ENCODE assay signal across 10 mouse cellular contexts in the genomic region with DNA sequence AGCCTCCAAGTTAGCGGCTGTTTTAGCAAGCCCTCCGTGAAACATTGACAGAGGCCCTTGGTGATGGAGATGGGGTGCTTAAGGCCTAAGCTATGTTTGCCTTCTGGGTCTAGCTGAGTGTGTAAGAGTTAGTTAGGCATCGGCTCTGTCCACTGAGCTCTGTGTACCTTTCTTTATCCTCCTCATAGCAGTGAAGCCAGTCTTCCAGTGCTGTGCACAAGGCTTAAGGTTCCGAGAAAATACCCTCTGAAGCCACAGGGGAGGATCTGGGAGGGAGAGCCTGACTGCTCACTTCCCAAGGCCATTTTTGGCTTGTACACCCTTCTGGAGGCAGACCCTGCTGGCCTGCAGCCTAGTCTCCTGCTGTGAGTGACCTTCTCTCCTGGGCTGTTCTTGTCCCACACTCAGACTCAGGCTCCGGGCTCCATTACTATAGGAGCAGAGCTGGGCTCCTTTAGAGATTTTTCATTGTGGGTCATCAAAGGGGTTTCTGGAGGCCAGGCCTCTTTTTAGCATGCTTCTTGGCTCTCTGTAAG. TPM values are rescaled to one million over a fixed set of nuclear protein-coding genes. Genes with fewer than 3 reads are reported as not detected.
DNase-seq lines count a peak whose midpoint lies in the region; ATAC-seq lines count a peak whose summit lies in the region.
"Had no signal": no experiment of that assay in that cellular context is flagged by ENCODE, and none has a peak within 500 bp of the region (broad histone marks: within the 10 kb centered on the region; RNA-seq: fewer than 3 reads in every experiment).

No protein-coding gene starts in this region.

- peaks cover 31% of the 10 kb centered on the region for H3K4me1 ChIP-seq in forebrain, embryonic 12.5 days

- DNase-seq in gastrocnemius, postnatal 14 days: peak; percentile 26
- no peak for DNase-seq in gastrocnemius, adult 8-10 months (ENCODE audit: low spot score in 2 of 2)
- DNase-seq in adipocyte (ENCODE audit: low spot score): peak; percentile 62
- peak; percentile 33 to 61 for DNase-seq in kidney, postnatal 36 days
- DNase-seq in embryo, embryonic 11 days: no peak
- DNase-seq in layer of hippocampus, adult 9-11 months: no peak
- DNase-seq: lung, adult 18-20 months had no signal

- ATAC-seq in forebrain, embryonic 12.5 days (ENCODE audit: low FRiP score): no peak
- ATAC-seq in CD4-positive, CD25-positive, alpha-beta regulatory T cell, adult 4 months: no peak

- no peaks in the 10 kb centered on the region for H3K27me3 ChIP-seq in forebrain, embryonic 12.5 days

- H3K4me2 ChIP-seq in forebrain, embryonic 12.5 days: no peak overlapping the region

- H3K27ac ChIP-seq in forebrain, embryonic 12.5 days: peak overlapping the region; percentile 43; the same call in 1 of the 2 replicates

- intact Hi-C loops in gastrocnemius, postnatal 14 days (cut with DNase I; ENCODE audit: low total_unique reads): no loop called here

- H3K9me3 ChIP-seq in forebrain, embryonic 12.5 days: no peaks in the 10 kb centered on the region

- peaks cover 9% of the 10 kb centered on the region for H3K36me3 ChIP-seq in forebrain, embryonic 12.5 days (replicated peaks)

- WGBS in forebrain, embryonic 12.5 days: 79% methylated on average over 5 of the region's 5 CpGs

- H3K9ac ChIP-seq in forebrain, embryonic 12.5 days: no peak overlapping the region

- H3K4me3 ChIP-seq in forebrain, embryonic 12.5 days (replicated peaks): no peak overlapping the region

RNA-seq across cellular contexts. Expression of gene Slc5a3, which starts 56.7 kb away (rescaled TPM):
- total RNA-seq in gastrocnemius, postnatal 14 days (2021): 1 to 10 TPM; 3.3 TPM
- total RNA-seq in gastrocnemius, adult 8-10 months (2022): 1 to 10 TPM; 1.2 to 3.2 (median 2.4) TPM
- polyA plus RNA-seq in forebrain, embryonic 12.5 days (2016; fragmentation: Nextera tagmentation; extraction: Ambion mirVana): 14.0 TPM in 2 replicates
- polyA plus RNA-seq in CD4-positive, CD25-positive, alpha-beta regulatory T cell, adult 4 months (2017; shearing (Covaris generic)): 10 to 100 TPM in 1 of 2 experiments, 1 to 10 TPM in 1; 7.0 to 11.2 TPM

RNA-seq across cellular contexts. Expression of gene Gm49711, which starts 56.7 kb away (rescaled TPM):
- total RNA-seq in gastrocnemius, postnatal 14 days (2021): not detected
- total RNA-seq in gastrocnemius, adult 8-10 months (2022): not detected
- 0.29 TPM in 1 of 2 replicates, not detected in the other for polyA plus RNA-seq in forebrain, embryonic 12.5 days (2016; fragmentation: Nextera tagmentation; extraction: Ambion mirVana)
- not detected for polyA plus RNA-seq in CD4-positive, CD25-positive, alpha-beta regulatory T cell, adult 4 months (2017; shearing (Covaris generic))
- total RNA-seq: hematopoietic stem cell, adult 5-6 weeks had no signal

RNA-seq across cellular contexts. Expression of gene Mrps6, which starts 56.7 kb away (rescaled TPM):
- total RNA-seq in gastrocnemius, postnatal 14 days (2021): 10 to 100 TPM; 16.9 to 18.7 TPM
- 10 to 100 TPM; 19.5 to 26.4 (median 25.1) TPM for total RNA-seq in gastrocnemius, adult 8-10 months (2022)
- 124 and 133 TPM in 2 replicates for polyA plus RNA-seq in forebrain, embryonic 12.5 days (2016; fragmentation: Nextera tagmentation; extraction: Ambion mirVana)
- 10 to 100 TPM; 47.8 to 49.1 TPM for polyA plus RNA-seq in CD4-positive, CD25-positive, alpha-beta regulatory T cell, adult 4 months (2017; shearing (Covaris generic))

Comparison
In these comparisons a context has a peak if more than half of its experiments do, and no peak if none do; other contexts are left out.
1. DNase-seq: peak in gastrocnemius, postnatal 14 days (single experiment), adipocyte (single experiment) and kidney, postnatal 36 days (2 of 2); none in gastrocnemius, adult 8-10 months (0 of 2), embryo, embryonic 11 days (single experiment) and layer of hippocampus, adult 9-11 months (single experiment).